Mouse (Mus musculus) monocyte, adult 2 months (primary cell): ENCODE measurements around the gene Mplkip.

Source experiments
- DNase-seq, 2 experiments: peaks; one replicate each; pipeline ENCODE4 v3.0.0; 2022; ENCODE audit warnings: low spot score in 2 of 2, low read depth in 1 of 2

The Mplkip gene

GRCm38 (mm10) chr13:17694911-17695699 lies at the start of gene Mplkip, which contains the start of gene Sugct:
Gene Mplkip (plus strand): TSS chr13:17695192.
Gene Sugct (minus strand): TSS chr13:17695553.
- peak; percentile 100 for DNase-seq

GRCm38 (mm10) chr13:17667380-17667779 lies 27.6 kb upstream of the Mplkip start:
- DNase-seq: no peak

DNA sequence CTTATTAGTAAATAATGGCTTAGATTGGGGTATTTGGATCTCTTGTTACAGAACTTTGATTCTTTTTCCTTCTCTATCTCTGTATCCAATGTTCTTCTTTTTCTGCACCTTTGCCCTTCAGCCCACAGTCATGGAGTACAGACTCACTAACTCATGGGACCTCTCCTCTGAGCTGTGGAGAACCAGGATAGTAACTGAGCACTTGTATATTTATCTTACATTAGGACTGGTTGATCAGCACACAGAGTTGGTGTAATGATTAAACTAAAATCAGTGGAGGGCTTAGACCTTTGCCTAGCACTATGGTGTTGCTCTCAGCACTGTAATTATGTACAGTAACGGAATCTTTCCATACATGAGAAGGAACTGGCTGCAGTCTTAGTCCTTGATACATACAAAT lies 23.9 kb upstream of the Mplkip start:
- DNase-seq: no peak

DNA sequence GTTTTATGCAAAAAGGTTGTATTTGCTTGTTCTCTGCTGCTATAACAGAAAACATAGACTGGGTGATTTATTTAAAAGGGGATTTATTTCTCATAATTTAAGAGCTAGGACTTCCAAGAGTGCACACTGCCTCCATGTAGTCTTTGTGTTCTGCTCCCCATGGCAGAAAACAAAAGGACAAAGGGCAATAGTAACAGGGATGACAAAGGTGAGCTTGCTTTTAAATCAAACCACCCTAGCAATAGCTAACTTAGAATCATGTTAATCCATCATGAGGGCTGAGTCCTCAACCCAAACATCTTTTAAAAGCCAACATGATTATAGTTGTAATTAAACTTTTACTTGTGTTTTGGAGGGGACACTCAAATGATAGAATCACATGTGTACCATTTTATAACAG lies 5.5 kb upstream of the Mplkip start:
- no peak for DNase-seq

DNA sequence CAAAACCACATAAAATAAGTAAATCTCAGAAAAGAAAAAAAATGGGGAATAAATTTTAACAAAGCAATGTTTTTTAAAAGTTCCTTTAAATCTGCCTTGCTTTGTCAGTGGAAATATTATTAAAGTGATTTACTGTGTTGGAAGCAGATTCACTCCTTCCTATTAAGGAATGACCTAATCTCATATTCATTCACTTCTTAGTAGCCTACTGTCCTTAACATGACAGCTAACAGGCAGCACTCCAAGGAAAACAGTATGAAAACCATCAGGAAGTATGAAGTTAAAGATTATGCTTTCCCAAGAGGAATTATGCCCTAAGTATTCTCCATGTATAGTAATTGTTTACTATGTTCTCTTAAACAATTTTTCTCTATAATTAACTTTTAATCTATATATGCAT lies 4.3 kb upstream of the Mplkip start:
- no peak for DNase-seq

DNA sequence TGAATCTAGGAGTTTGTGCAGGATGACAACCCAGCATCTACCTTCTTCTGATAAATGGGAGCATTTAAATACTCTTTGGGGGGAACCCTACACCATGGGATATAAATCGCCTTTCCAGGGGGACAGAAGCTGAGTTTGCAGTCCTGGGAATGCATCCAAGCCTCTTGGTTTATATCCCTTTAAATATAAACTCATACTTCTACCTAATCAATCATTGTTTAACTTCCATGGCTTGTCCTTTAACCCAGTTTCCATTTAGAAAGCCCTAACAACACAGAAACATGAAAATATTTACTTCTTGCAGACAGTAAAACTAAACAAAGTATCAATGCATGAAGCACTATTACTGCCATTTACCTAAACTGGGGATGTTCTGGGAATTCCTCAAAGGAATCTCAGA lies 3.6 kb upstream of the Mplkip start:
- DNase-seq: no peak

DNA sequence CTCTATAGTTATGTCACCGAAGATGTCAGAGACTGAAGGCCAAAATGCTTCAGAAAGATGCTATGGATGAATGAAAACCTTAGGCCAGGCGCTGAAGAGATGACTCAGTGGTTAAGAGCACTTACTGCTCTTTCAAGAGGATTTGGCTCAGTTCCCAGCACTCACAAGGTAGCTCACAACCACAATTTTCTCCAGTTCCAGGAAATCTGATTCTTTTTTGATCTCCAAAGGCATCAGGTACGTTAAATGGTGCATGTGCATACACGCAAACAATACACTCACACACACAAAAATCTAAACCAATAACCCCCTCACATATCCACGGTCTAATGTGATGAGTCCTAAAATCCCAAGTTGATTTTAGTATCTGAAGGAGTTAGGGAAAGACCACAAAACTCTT lies 1.2 kb upstream of the Mplkip start:
- DNase-seq: no peak

- DNase-seq: no peak
These were observed 578 bp upstream of the Mplkip start for GRCm38 (mm10) chr13:17694414-17694813.

- DNase-seq: no peak
These were observed 1.0 kb downstream of the Mplkip start for GRCm38 (mm10) chr13:17695898-17696580.

- no peak for DNase-seq
These were observed 5.2 kb downstream of the Mplkip start for GRCm38 (mm10) chr13:17700090-17700715.

DNA sequence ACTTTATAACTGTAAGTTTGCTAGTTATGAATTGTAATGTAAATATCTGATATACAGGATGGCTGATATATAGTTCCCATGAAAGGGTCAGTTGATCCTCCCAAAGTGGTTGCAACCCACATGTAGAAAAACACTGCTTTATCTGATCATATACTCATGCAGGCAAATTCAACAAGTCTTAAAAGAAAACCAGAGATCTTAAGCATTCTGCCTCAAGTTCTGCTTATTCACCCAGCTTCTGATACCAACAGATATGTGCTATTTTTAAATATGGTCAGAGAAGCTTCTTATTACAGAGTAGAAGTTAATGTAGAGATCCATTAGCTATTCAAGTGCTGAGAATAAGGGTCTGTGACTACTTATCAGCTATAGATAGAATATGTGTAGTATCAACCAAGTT lies 6.3 kb downstream of the Mplkip start:
- no peak for DNase-seq

DNA sequence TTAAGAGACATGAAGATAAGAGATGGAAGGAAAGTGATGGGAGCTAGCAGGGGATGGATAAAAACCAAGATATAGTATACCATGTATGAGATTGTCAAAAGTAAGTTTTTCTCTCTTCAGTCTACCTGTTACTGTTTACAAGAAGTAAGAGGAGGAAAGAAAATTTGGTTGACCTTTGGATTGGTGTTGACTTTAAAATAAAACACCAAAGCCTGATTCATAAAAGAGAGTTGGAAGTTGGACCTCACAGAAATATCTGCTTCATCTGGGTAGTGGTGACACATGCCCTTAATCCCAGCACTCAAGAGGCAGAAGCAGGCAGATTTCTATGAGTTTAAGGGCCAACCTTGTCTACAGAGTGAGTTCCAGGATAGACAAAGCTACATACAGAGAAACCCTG lies 7.3 kb downstream of the Mplkip start:
- DNase-seq: no peak

GRCm38 (mm10) chr13:17705188-17705826 lies 10.3 kb downstream of the Mplkip start:
- no peak for DNase-seq

DNA sequence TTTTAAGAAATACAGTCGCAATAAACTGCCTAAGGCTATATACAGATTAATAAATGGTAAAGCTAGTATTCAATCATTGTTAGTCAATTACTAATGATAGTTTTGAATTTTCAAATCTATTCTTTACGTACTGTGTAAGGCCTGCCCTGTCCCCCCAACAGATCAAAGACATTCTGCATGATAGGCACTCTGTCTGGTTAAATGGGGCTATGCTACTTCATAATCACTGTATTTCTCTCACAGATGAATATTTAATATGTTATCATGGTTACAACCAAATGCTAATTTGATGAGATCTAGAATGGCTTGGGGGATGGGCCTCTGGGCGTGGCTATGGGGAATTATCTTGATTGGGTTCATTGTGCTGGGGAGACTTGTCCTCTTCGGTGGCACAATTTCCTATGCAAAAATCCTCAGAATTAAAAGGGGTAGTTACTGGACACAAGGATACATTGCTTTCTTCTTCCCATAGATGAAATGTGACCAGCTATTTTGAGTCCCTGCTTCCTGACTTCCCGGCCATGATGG lies 13.9 kb downstream of the Mplkip start:
- no peak for DNase-seq

DNA sequence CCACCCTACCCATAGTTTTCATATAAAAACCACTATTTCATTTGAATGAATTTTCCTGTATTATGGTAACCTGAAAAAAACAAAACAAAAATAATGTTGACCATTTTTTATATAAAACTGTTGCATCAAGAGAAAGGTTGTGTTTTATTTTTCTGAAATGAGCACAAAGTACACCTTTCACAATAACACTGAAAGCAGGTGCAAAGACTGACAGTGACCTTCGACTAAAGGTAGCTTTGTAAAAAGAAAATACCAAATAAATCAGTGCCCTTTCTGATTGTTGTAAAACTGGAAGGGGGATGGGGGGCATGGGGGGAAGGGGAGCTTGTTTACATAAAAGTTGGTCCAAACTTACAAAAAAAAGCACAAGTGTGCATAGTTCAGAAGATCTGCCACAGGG lies 22.4 kb downstream of the Mplkip start:
- no peak for DNase-seq

DNA sequence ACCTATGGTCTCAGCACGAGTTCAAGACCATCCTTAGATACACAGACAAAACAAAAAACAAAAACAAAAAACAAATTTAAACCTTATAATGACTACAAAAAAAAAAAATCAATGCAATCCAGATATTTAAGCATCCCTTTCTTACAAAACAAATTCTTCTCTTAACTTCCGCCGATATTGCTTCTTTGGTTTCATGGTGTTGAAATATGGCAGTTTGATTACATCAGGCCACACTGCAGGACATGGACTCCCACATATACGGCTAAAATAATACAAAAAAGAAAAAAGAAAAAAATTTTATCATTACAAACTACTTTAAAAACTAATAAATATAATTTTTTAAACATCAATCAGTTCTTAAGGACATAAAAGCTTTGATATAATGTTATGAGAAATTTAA lies 32.9 kb downstream of the Mplkip start:
- no peak for DNase-seq

- DNase-seq: no peak
These were observed 33.8 kb downstream of the Mplkip start for GRCm38 (mm10) chr13:17728798-17729197.
